In the genomic region with DNA sequence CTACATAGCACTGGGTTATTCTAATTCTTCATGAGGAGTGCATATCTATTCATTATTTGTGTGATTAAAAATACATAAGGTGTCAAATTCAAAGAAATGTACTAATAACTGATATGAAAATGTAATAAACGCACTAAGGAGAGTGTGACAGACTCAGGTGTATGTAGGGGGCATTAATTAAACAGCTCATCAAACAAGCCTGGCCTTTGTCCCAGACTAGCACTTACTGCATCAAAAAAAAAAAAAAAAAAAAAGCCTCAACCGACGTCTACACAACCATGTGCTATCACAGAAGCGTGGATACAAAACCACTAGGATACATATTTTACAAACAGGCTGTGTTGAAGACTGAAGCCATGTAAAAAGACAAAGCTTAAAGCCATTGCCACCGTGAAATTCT, we compare ENCODE assay signal across 35 mouse cellular contexts.
"Had no signal": no experiment of that assay in that cellular context is flagged by ENCODE, and none has a peak within 500 bp of the region (broad histone marks: within the 10 kb centered on the region; RNA-seq: fewer than 3 reads in every experiment).

No protein-coding gene starts in this region.

- DNase-seq: heart, postnatal 10 days; heart, postnatal 14 days; heart, postnatal 36 days; heart, postnatal 4 days; kidney, adult 11 months; kidney, adult 18-20 months; kidney, adult 2 months; kidney, adult 8-10 months; kidney, adult 9 months; kidney, postnatal 10 days; kidney, postnatal 14 days; kidney, postnatal 25 days; kidney, postnatal 36 days; kidney, postnatal 4 days; layer of hippocampus, adult 9-11 months; layer of hippocampus, postnatal 36 days had no signal

- H3K4me1 ChIP-seq: heart, embryonic 10.5 days; heart, embryonic 12.5 days; heart, embryonic 13.5 days; heart, embryonic 15.5 days; hindbrain, embryonic 10.5 days; hindbrain, embryonic 12.5 days; hindbrain, embryonic 15.5 days; intestine, embryonic 15.5 days; kidney, embryonic 15.5 days had no signal

- H3K4me3 ChIP-seq: heart, embryonic 10.5 days; heart, embryonic 12.5 days; heart, embryonic 13.5 days; heart, embryonic 15.5 days; hindbrain, embryonic 10.5 days; hindbrain, embryonic 12.5 days; hindbrain, embryonic 15.5 days; intestine, embryonic 15.5 days; kidney, embryonic 15.5 days; layer of hippocampus, adult 2 months; left cerebral cortex, adult 2 months had no signal

- H3K36me3 ChIP-seq: heart, embryonic 10.5 days; heart, embryonic 12.5 days; heart, embryonic 13.5 days; heart, embryonic 15.5 days; hindbrain, embryonic 10.5 days; hindbrain, embryonic 12.5 days; hindbrain, embryonic 15.5 days; intestine, embryonic 15.5 days; kidney, embryonic 15.5 days had no signal

- H3K9ac ChIP-seq: heart, embryonic 12.5 days; heart, embryonic 13.5 days; heart, embryonic 15.5 days; hindbrain, embryonic 12.5 days; hindbrain, embryonic 14.5 days; hindbrain, embryonic 15.5 days; intestine, embryonic 15.5 days; kidney, embryonic 15.5 days had no signal

- ATAC-seq: hindbrain, embryonic 16.5 days; hindbrain, postnatal 0 days; inflammation-experienced regulatory T-cells, adult 6 months; intestine, embryonic 15.5 days; intestine, embryonic 16.5 days; intestine, postnatal 0 days had no signal

- H3K27ac ChIP-seq: heart, embryonic 10.5 days; heart, embryonic 13.5 days; heart, embryonic 15.5 days; hindbrain, embryonic 10.5 days; hindbrain, embryonic 12.5 days; hindbrain, embryonic 14.5 days; hindbrain, embryonic 15.5 days; hindbrain, postnatal 0 days; intestine, embryonic 15.5 days; kidney, embryonic 15.5 days; kidney, postnatal 0 days; layer of hippocampus, adult 2 months; left cerebral cortex, adult 2 months had no signal

- H3K4me2 ChIP-seq: heart, embryonic 11.5 days; heart, embryonic 12.5 days; heart, embryonic 13.5 days; heart, embryonic 15.5 days; hindbrain, embryonic 12.5 days; hindbrain, embryonic 14.5 days; hindbrain, embryonic 15.5 days; intestine, embryonic 15.5 days; kidney, embryonic 15.5 days had no signal

- H3K27me3 ChIP-seq: heart, embryonic 12.5 days; heart, embryonic 13.5 days; heart, embryonic 15.5 days; hindbrain, embryonic 12.5 days; hindbrain, embryonic 15.5 days; intestine, embryonic 15.5 days; kidney, embryonic 15.5 days had no signal

- H3K9me3 ChIP-seq: heart, embryonic 10.5 days; heart, embryonic 12.5 days; heart, embryonic 13.5 days; heart, embryonic 15.5 days; hindbrain, embryonic 10.5 days; hindbrain, embryonic 12.5 days; hindbrain, embryonic 15.5 days; intestine, embryonic 15.5 days; kidney, embryonic 15.5 days had no signal
